In the genomic region with DNA sequence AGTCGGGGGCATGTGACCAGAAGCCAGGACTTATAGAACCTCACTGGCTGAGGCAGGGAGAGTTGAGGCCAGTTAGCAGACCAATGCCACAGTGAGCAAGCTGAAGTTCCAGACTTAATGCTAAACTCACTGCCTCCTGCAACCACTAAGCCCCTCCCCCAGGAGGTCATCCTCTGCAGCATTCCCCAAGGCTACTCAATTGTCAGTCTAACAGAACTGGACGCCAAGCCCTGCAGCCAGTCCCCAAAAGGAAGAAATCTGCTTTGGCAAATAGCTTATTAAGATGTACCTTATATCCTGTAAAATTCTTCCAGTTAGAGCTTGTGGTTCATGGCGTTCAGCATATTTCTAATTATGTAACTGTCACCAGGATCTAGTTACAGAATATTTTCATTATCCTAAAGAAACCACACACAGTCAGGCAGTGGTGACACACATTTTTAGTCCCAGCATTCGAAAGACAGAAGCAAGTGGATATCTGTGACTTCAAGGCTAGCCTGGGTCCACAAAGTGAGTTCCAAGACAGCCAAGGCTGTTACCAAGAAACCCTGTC, we compare ENCODE assay signal across 15 mouse cellular contexts. TPM values are rescaled to one million over a fixed set of nuclear protein-coding genes. Genes with fewer than 3 reads are reported as not detected.
DNase-seq lines count a peak whose midpoint lies in the region; ATAC-seq and TF ChIP-seq lines count a peak whose summit lies in the region.
"Had no signal": no experiment of that assay in that cellular context is flagged by ENCODE, and none has a peak within 500 bp of the region (broad histone marks: within the 10 kb centered on the region; RNA-seq: fewer than 3 reads in every experiment).

No protein-coding gene starts in this region.

- no peak overlapping the region for H3K4me3 ChIP-seq in heart, embryonic 12.5 days
- H3K4me3 ChIP-seq in hindbrain, postnatal 0 days (ENCODE audit: low read length) = no peak overlapping the region
- H3K4me3 ChIP-seq: heart, embryonic 10.5 days; stomach, embryonic 15.5 days had no signal

- H3K9me3 ChIP-seq in heart, embryonic 12.5 days (replicated peaks) = no peaks in the 10 kb centered on the region
- no peaks in the 10 kb centered on the region for H3K9me3 ChIP-seq in hindbrain, postnatal 0 days (ENCODE audit: low read length)
- H3K9me3 ChIP-seq: heart, embryonic 10.5 days; stomach, embryonic 15.5 days had no signal

- TF ChIP-seq CTCF in hindbrain, postnatal 0 days (IDR thresholded peaks at IDR 0.05; ENCODE audit: low read depth) = no peak

- no peak overlapping the region for H3K27ac ChIP-seq in heart, embryonic 12.5 days (ENCODE audit: poor library complexity, severe bottlenecking)
- H3K27ac ChIP-seq in hindbrain, postnatal 0 days = peak overlapping the region; percentile 52; the same call in 1 of the 2 replicates
- H3K27ac ChIP-seq: heart, embryonic 10.5 days; liver, embryonic 14.5 days; stomach, embryonic 15.5 days had no signal

- H3K4me1 ChIP-seq in heart, embryonic 12.5 days (replicated peaks) = peaks cover 17% of the 10 kb centered on the region
- peaks cover 26% of the 10 kb centered on the region for H3K4me1 ChIP-seq in hindbrain, postnatal 0 days (ENCODE audit: insufficient read depth, low read length)

- H3K4me2 ChIP-seq in heart, embryonic 12.5 days = no peak overlapping the region
- H3K4me2 ChIP-seq in hindbrain, postnatal 0 days (ENCODE audit: low read depth, low read length) = no peak overlapping the region
- H3K4me2 ChIP-seq: stomach, embryonic 15.5 days had no signal

- ATAC-seq in heart, embryonic 12.5 days (ENCODE audit: insufficient number of reproducible peaks, low FRiP score) = 0 out of 2 replicates have a peak, but pooled peaks have one; percentile 14
- ATAC-seq in hindbrain, postnatal 0 days = no peak
- no peak for ATAC-seq in erythroid progenitor cell, adult 5-6 weeks (replicated peaks; ENCODE audit: low FRiP score, poor library complexity, severe bottlenecking)

- no peak overlapping the region for H3K9ac ChIP-seq in heart, embryonic 12.5 days
- H3K9ac ChIP-seq in hindbrain, postnatal 0 days (replicated peaks; ENCODE audit: low read length) = no peak overlapping the region
- H3K9ac ChIP-seq: liver, embryonic 14.5 days; stomach, embryonic 15.5 days had no signal

- H3K27me3 ChIP-seq in heart, embryonic 12.5 days (replicated peaks) = peaks cover 4% of the 10 kb centered on the region
- H3K27me3 ChIP-seq in hindbrain, postnatal 0 days (ENCODE audit: insufficient read depth, low read length) = no peaks in the 10 kb centered on the region
- H3K27me3 ChIP-seq: CH12.LX; stomach, embryonic 15.5 days had no signal

- H3K36me3 ChIP-seq in heart, embryonic 12.5 days = no peaks in the 10 kb centered on the region
- H3K36me3 ChIP-seq in hindbrain, postnatal 0 days (ENCODE audit: insufficient read depth, low read length) = no peaks in the 10 kb centered on the region
- H3K36me3 ChIP-seq: heart, embryonic 10.5 days; stomach, embryonic 15.5 days had no signal

- no peak for DNase-seq in heart, adult 8-10 months (ENCODE audit: low spot score)
- peak; percentile 20 for DNase-seq in thymus, postnatal 25 days
- no peak for DNase-seq in thymus, postnatal 14 days
- no peak for DNase-seq in hindbrain, postnatal 0 days (ENCODE audit: low spot score)
- no peak for DNase-seq in right cerebral cortex, adult 2 months (ENCODE audit: low spot score in 2 of 2)
- DNase-seq in cerebellum, adult 8-10 months = no peak
- DNase-seq: kidney, adult 11 months; right cerebral cortex, adult 18-20 months had no signal

- WGBS in heart, embryonic 12.5 days = 57% methylated on average over 4 of the region's 4 CpGs
- WGBS in hindbrain, postnatal 0 days = 40% methylated on average over 4 of the region's 4 CpGs

RNA-seq across cellular contexts. Expression of gene Zfyve28, which starts 35.2 kb away (rescaled TPM):
- polyA plus RNA-seq in heart, embryonic 12.5 days (2016; fragmentation: Nextera tagmentation; extraction: Ambion mirVana) = 0.28 and 0.37 TPM in 2 replicates
- 1 to 10 TPM in 2 of 4 experiments, under 1 TPM in 2; 0.57 to 1.1 (median 1.0) TPM for total RNA-seq in heart, adult 8-10 months (2022)
- total RNA-seq in hindbrain, postnatal 0 days (2014; rRNA removed) = 10.1 and 13.9 TPM in 2 replicates
- polyA plus RNA-seq in hindbrain, postnatal 0 days (2015; fragmentation: Nextera tagmentation; extraction: Ambion mirVana) = 3.0 and 3.8 TPM in 2 replicates
- not detected in 2 replicates for total RNA-seq in erythroid progenitor cell, adult 5-6 weeks (2015; ENCODE audit: low replicate concordance)
- 0.30 TPM in 1 of 2 replicates, not detected in the other for total RNA-seq in erythroid progenitor cell, adult 5-6 weeks (2017; ENCODE audit: low replicate concordance)

RNA-seq across cellular contexts. Expression of gene Cfap99, which starts 35.4 kb away (rescaled TPM):
- 0.08 TPM in 1 of 2 replicates, not detected in the other for polyA plus RNA-seq in heart, embryonic 12.5 days (2016; fragmentation: Nextera tagmentation; extraction: Ambion mirVana)
- not detected for total RNA-seq in heart, adult 8-10 months (2022)
- 0.97 TPM in 1 of 2 replicates, not detected in the other for total RNA-seq in hindbrain, postnatal 0 days (2014; rRNA removed)
- 0.13 and 0.19 TPM in 2 replicates for polyA plus RNA-seq in hindbrain, postnatal 0 days (2015; fragmentation: Nextera tagmentation; extraction: Ambion mirVana)
- total RNA-seq in erythroid progenitor cell, adult 5-6 weeks (2015; ENCODE audit: low replicate concordance) = not detected in 2 replicates
- not detected in 2 replicates for total RNA-seq in erythroid progenitor cell, adult 5-6 weeks (2017; ENCODE audit: low replicate concordance)
- total RNA-seq: CH12.LX; megakaryocyte progenitor cell, adult 5-6 weeks had no signal
- polyA plus RNA-seq: heart, embryonic 10.5 days; liver, embryonic 14.5 days; stomach, embryonic 15.5 days had no signal
